ENCODE assay signal across 10 mouse cellular contexts in genomic region chr17:5321589-5322225, GRCm38 (mm10).
DNase-seq lines count a peak whose midpoint lies in the region; ATAC-seq lines count a peak whose summit lies in the region.
"Had no signal": no experiment of that assay in that cellular context is flagged by ENCODE, and none has a peak within 500 bp of the region (broad histone marks: within the 10 kb centered on the region; RNA-seq: fewer than 3 reads in every experiment).

No protein-coding gene starts in this region.

- no peak for ATAC-seq in midbrain, embryonic 14.5 days (ENCODE audit: low FRiP score, low TSS enrichment)
- ATAC-seq in midbrain, embryonic 11.5 days (ENCODE audit: low FRiP score): no peak
- ATAC-seq in stomach, embryonic 14.5 days (ENCODE audit: insufficient number of reproducible peaks, insufficient read depth, low FRiP score, low read depth): peak; percentile 43; the same call in 1 of the 2 replicates
- no peak for ATAC-seq in erythroid progenitor cell, adult 5-6 weeks (replicated peaks; ENCODE audit: low FRiP score, poor library complexity, severe bottlenecking)

- WGBS in heart, embryonic 10.5 days: 61% methylated on average over 8 of the region's 8 CpGs
- 89% methylated on average over 8 of the region's 8 CpGs for WGBS in midbrain, embryonic 14.5 days
- WGBS in midbrain, embryonic 11.5 days: 82% methylated on average over 8 of the region's 8 CpGs
- WGBS in stomach, embryonic 14.5 days: 63% methylated on average over 8 of the region's 8 CpGs

- 0 out of 2 replicates have a peak overlapping the region, but pooled peaks have one; percentile 42 for H3K27ac ChIP-seq in heart, embryonic 10.5 days
- H3K27ac ChIP-seq in midbrain, embryonic 14.5 days (replicated peaks; ENCODE audit: low read depth, low read length): no peak overlapping the region
- no peak overlapping the region for H3K27ac ChIP-seq in midbrain, embryonic 11.5 days (ENCODE audit: low read depth, low read length)
- no peak overlapping the region for H3K27ac ChIP-seq in stomach, embryonic 14.5 days (ENCODE audit: low read length)

- H3K9me3 ChIP-seq in heart, embryonic 10.5 days: no peaks in the 10 kb centered on the region
- no peaks in the 10 kb centered on the region for H3K9me3 ChIP-seq in midbrain, embryonic 14.5 days (ENCODE audit: control insufficient read depth, low read length)
- no peaks in the 10 kb centered on the region for H3K9me3 ChIP-seq in midbrain, embryonic 11.5 days (ENCODE audit: control insufficient read depth, low read length)
- no peaks in the 10 kb centered on the region for H3K9me3 ChIP-seq in stomach, embryonic 14.5 days (ENCODE audit: control insufficient read depth, low read depth, low read length)

- peaks cover 34% of the 10 kb centered on the region for H3K36me3 ChIP-seq in heart, embryonic 10.5 days
- peaks cover 65% of the 10 kb centered on the region for H3K36me3 ChIP-seq in midbrain, embryonic 14.5 days (ENCODE audit: control insufficient read depth, insufficient read depth, low read length)
- peaks cover 13% of the 10 kb centered on the region for H3K36me3 ChIP-seq in midbrain, embryonic 11.5 days (ENCODE audit: control insufficient read depth, insufficient read depth, low read length)
- peaks cover 30% of the 10 kb centered on the region for H3K36me3 ChIP-seq in stomach, embryonic 14.5 days (ENCODE audit: control insufficient read depth, insufficient read depth, low read length)

- H3K4me3 ChIP-seq in heart, embryonic 10.5 days: no peak overlapping the region
- no peak overlapping the region for H3K4me3 ChIP-seq in midbrain, embryonic 14.5 days (replicated peaks; ENCODE audit: low read depth, low read length)
- no peak overlapping the region for H3K4me3 ChIP-seq in midbrain, embryonic 11.5 days (ENCODE audit: low read depth, low read length)
- H3K4me3 ChIP-seq in stomach, embryonic 14.5 days (ENCODE audit: low read depth, low read length): no peak overlapping the region
- H3K4me3 ChIP-seq: erythroblast, embryonic 14.5 days had no signal

- intact Hi-C loops in heart, postnatal 25 days (cut with DNase I): loop anchor here (5.0 kb wide), 1 partner anchor 119 kb away; no protein-coding TSS in a partner anchor

- DNase-seq in heart, embryonic 10.5 days (ENCODE audit: low spot score): no peak
- no peak for DNase-seq in heart, postnatal 25 days (ENCODE audit: low spot score)
- peak; percentile 39 for DNase-seq in midbrain, embryonic 14.5 days
- no peak for DNase-seq in midbrain, embryonic 11.5 days (ENCODE audit: low spot score, missing footprints)
- DNase-seq in embryo, embryonic 9.5 days (ENCODE audit: extremely low spot score): peak; percentile 24
- no peak for DNase-seq in yolk sac, embryonic 10.5 days (ENCODE audit: low spot score)
- DNase-seq: right cerebral cortex, postnatal 25 days had no signal

- 0 out of 2 replicates have a peak, but pooled peaks cover 4% of the 10 kb centered on the region for H3K27me3 ChIP-seq in heart, embryonic 10.5 days (ENCODE audit: insufficient read depth, poor library complexity, severe bottlenecking)
- no peaks in the 10 kb centered on the region for H3K27me3 ChIP-seq in midbrain, embryonic 14.5 days (ENCODE audit: control insufficient read depth, insufficient read depth, low read length)
- H3K27me3 ChIP-seq in midbrain, embryonic 11.5 days (ENCODE audit: control insufficient read depth, insufficient read depth, low read length): no peaks in the 10 kb centered on the region
- H3K27me3 ChIP-seq in stomach, embryonic 14.5 days (ENCODE audit: control insufficient read depth, insufficient read depth, low read length): no peaks in the 10 kb centered on the region

- no peak overlapping the region for H3K4me2 ChIP-seq in midbrain, embryonic 14.5 days (ENCODE audit: low read length)
- H3K4me2 ChIP-seq in midbrain, embryonic 11.5 days: no peak overlapping the region
- no peak overlapping the region for H3K4me2 ChIP-seq in stomach, embryonic 14.5 days (replicated peaks; ENCODE audit: low read depth, low read length)

- no peak overlapping the region for H3K9ac ChIP-seq in midbrain, embryonic 14.5 days (replicated peaks; ENCODE audit: low read length)
- H3K9ac ChIP-seq in midbrain, embryonic 11.5 days (ENCODE audit: low read length): no peak overlapping the region
- H3K9ac ChIP-seq in stomach, embryonic 14.5 days (replicated peaks; ENCODE audit: low read depth, low read length): no peak overlapping the region

- H3K4me1 ChIP-seq in heart, embryonic 10.5 days: peaks cover 51% of the 10 kb centered on the region
- peaks cover 14% of the 10 kb centered on the region for H3K4me1 ChIP-seq in midbrain, embryonic 14.5 days (ENCODE audit: control insufficient read depth, insufficient read depth, low read length)
- peaks cover 21% of the 10 kb centered on the region for H3K4me1 ChIP-seq in midbrain, embryonic 11.5 days (ENCODE audit: control insufficient read depth, insufficient read depth, low read length)
- H3K4me1 ChIP-seq in stomach, embryonic 14.5 days (ENCODE audit: control insufficient read depth, insufficient read depth, low read length): peaks cover 35% of the 10 kb centered on the region

Comparison
In these comparisons a context has a peak if more than half of its experiments do, and no peak if none do; other contexts are left out.
1. DNase-seq: peak in midbrain, embryonic 14.5 days (single experiment) and embryo, embryonic 9.5 days (single experiment); none in heart, embryonic 10.5 days (single experiment), heart, postnatal 25 days (single experiment), midbrain, embryonic 11.5 days (single experiment) and yolk sac, embryonic 10.5 days (single experiment).